Mouse (Mus musculus): Measurements from ENCODE around the gene Fibin.
A peak's percentile ranks its signal among the peaks of the same experiment; 100 is the strongest.

Fibin gene

GRCm38 (mm10) chr2:110362432-110363283, at the start of gene Fibin:
Fibin (minus strand) TSS chr2:110363183.
- DNase-seq (ENCODE audit: low spot score in 2 of 2), result peak; percentile 15

DNA sequence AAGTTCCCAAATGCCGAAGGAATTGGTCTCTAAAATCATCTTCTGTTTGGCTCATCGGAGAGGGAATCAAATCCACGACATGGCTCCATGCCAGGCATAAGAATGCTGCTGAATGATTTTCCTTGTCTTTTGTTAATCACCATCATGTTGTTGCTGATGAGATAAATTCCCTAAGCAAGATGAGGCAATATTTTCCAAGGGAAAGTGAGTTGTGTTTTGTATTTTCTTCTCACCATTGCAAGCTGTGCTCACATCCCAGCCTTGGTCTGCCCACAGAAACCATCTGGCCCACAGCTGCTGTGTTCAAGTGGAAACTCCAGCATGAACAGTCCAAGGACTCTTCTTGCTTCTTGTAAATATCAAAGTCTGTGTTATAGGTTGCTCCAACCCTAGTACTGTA, 48.4 kb upstream of the Fibin start:
- peak; percentile 37 to 47 for DNase-seq (ENCODE audit: low spot score in 2 of 2)

- no peak for DNase-seq (ENCODE audit: low spot score in 2 of 2)
Observed at GRCm38 (mm10) chr2:110408757-110409156, 45.8 kb upstream of the Fibin start.

- no peak for DNase-seq (ENCODE audit: low spot score in 2 of 2)
Observed at GRCm38 (mm10) chr2:110392714-110393336, 29.8 kb upstream of the Fibin start.

DNA sequence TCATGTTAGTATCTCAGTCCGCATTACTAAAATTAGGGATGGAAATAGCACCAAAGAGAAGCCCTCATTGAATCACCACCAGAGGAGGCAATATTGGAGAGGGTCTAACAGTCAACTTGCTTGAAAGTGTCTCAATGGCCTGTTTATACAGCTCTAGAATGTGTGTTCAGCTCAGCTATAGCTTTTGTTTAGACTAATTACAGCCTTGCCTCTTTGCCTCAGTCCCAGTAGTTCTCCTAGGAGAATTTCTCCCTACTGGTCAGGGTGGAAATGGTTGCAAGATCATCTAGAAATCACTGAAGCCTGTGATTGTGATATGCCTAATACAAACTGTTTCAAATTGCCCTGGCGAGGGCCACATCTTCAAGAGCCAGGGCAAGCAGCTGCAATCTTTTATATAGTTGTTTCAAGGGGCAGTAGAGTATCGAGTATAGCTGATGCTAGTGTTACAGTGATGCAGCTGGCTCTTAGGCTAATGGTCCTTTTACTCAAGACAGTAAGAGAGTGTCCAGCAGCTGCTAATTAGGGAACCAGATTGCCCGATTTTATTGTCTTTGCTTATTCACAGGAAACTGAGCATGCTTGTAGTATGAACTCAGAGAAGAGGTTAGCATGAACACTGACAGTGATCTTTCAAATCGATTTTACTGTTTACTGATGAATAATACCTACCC, 27.9 kb upstream of the Fibin start:
- DNase-seq (ENCODE audit: low spot score in 2 of 2), result no peak

DNA sequence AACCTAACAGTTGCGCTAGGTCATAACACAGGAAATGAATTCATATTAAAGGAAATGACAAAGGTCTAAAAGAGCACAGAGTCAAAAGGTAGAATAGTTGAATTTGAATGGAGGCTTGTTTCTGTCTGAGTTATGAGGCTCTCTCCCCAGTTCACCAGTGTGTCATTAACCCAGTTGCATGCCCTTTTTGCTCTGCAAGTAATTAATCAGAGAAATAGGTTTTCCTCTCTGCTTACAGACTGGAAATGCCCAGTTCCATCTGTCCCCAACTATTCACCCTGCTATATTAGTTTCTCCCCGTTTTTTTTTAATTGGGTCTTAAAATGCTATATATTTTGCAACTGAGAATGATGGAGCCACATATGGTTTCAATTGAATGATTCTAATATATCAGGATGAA, 16.8 kb upstream of the Fibin start:
- DNase-seq (ENCODE audit: low spot score in 2 of 2), result no peak

- DNase-seq (ENCODE audit: low spot score in 2 of 2), result no peak
Observed at GRCm38 (mm10) chr2:110376660-110377059, 13.7 kb upstream of the Fibin start.

GRCm38 (mm10) chr2:110375475-110375874, 12.5 kb upstream of the Fibin start:
- no peak for DNase-seq (ENCODE audit: low spot score in 2 of 2)

- no peak for DNase-seq (ENCODE audit: low spot score in 2 of 2)
Observed at GRCm38 (mm10) chr2:110373186-110373585, 10.2 kb upstream of the Fibin start.

DNA sequence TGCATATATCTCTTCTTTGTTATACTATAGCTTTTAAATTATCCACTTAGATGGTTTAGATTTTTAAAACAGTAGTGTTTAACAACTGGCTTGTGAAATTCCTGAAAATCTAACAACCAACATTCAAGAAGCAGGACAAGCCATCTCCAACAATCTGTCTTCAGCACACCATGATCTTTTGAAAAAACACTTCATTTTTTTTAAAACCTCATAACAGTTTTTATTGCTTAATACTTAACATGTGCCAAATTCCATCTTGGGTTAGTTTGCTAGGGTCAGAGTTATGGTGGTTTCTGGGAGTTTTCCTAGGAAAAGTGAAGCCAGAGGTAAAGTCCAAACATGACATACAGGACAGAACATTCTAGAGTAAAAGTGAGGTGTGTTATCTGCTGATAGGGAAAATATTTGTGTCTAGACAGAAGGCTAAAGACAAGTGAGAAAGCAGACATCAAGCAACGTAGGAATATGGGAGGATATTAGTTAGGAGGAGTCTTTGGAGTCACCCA, 4.5 kb upstream of the Fibin start:
- no peak for DNase-seq (ENCODE audit: low spot score in 2 of 2)

DNA sequence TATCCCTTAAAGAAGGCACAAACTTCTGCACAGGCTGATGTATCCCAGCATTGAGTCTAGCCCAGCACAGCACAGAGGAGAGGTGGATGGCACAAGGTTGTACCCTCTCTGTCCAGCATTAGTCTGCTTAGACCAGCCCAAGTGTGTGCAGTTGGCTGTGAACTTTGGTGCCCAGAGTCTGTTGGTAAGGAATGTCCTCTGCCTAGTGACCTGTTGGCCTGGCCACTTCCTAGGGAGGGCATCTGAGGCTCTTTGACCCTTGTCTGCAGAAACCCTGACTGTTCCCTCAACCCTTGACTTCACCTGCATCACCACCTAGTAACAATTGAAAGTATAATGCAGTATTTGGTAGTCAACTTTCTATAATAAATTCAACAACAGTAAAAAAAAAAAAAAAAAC, 2.4 kb upstream of the Fibin start:
- no peak for DNase-seq (ENCODE audit: low spot score in 2 of 2)

- DNase-seq (ENCODE audit: low spot score in 2 of 2), result no peak
Observed at GRCm38 (mm10) chr2:110363855-110364254, 872 bp upstream of the Fibin start.

DNA sequence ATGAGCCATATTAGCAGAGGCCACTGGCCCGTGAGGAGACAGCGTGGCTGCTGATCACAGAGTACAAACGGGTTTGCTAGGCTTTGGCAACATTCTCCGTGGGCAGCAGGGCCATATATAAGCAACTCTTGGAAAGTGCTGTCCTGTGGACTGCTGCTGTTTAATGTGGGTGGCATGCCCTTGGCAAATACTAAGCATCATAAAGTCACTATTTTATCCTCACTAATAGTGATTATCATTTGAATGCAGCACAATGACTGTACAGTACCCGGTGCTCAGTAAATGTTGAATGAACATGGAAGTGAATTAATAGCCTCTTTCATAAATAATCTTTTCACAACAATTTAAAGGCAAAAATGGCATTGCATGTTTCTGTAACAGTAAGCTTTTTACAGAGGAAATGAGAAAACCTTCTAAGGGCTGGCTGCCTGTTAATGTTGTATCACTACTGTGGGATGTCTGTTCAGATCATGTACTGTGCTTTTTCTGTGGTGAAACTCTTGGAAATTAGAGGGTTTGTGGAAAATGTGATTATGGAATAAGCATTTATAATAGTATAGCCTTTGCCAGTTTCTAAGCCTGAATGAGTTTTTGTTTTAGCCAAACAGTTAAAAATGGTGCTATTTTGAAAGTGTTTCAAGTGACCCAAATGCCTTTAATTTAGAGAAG, 9.5 kb downstream of the Fibin start:
- DNase-seq (ENCODE audit: low spot score in 2 of 2), result no peak

DNA sequence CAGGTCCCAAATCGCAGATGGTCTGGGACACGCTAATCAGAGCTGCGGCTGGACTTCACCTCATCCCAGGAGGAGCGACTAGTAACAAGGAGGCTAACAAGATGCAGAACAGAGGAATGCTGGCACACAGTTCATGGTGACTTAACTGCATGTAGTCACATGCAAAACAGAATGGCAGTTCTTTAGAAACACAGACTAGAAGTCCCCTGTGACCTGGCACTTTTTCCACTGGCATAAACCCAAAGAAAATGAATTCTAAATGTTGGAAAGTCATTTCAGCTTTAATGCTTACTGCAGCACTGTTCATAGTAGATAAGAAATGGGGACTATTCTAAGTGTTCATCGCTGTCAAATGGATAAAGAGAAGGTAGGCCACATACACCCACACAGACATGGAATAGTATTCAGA, 11.1 kb downstream of the Fibin start:
- no peak for DNase-seq (ENCODE audit: low spot score in 2 of 2)

DNA sequence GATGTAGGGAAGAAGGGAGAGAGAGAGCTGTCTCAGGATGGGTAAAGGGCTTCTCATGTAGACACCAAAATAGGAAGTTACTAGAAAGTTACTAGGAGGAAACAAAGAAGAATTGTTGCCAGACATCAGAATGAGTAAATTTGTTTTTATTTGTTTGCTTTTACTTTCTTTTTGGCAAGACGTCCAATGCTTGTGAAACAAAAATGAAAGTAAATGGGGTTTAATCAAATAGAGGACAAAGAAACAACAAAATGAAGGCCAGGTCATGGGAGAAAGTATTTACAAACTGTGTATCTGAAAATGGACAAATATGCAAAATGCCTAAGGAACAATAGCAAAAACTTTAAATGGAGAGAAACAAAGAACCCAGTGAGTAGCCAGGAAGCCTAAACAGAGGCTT, 11.6 kb downstream of the Fibin start:
- no peak for DNase-seq (ENCODE audit: low spot score in 2 of 2)

GRCm38 (mm10) chr2:110328953-110329352, 34.0 kb downstream of the Fibin start:
- no peak for DNase-seq (ENCODE audit: low spot score in 2 of 2)

DNA sequence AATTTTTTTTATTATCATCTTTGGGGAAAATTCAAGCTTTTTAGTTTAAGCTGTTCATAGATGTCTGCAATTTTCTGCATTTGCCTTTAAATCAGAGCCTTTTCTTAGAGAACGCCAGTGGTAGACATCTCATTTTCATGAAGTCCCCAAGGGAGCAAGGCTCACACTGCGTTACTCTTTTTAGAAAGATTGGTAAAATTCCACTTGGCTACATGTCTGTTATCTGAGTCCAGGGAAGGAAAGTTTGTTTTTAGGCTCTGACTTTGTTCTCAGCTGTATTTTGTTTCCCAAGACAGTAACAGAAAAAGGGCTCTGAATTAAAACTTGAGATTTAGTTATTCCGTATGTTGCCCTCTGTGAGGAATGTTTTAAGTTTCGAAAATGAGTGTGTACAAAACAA, 43.0 kb downstream of the Fibin start:
- no peak for DNase-seq (ENCODE audit: low spot score in 2 of 2)

DNA sequence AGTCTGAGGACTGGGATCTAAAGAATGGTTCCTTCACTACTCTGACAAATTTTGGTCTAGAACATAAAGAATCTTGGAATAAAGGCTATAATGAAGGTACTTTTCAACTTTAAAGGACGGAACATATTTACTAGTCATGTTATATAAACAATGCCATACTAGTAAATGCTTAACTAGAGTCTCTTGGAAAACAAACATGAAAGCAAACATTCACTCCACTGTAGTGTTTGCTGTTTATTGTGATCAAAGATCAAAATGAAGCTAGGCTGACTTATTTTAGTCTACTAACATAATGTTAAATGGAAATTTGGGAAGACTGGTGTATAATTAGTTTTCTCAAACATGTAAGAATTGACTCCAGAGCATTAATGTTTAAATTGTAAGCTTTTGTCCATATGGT, 43.7 kb downstream of the Fibin start:
- DNase-seq (ENCODE audit: low spot score in 2 of 2), result no peak

DNA sequence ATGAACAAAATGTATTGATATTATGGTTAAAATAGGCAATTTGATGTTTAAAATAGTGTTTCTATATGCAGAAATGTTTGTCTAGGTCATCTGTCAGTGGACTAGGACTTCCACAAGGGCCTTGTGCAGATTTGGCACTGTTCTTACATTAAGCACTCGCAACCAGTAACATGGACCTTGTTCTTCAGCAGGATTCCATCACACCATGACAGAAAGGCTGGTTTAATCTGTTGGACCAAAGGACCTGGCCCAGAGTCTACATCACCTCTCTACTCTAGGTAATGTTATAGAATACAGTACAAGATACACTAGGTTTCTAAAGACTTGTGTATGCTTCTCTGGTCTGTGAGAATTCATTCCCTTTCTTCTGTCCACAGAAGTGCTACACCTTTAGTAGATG, 44.3 kb downstream of the Fibin start:
- DNase-seq (ENCODE audit: low spot score in 2 of 2), result no peak

DNA sequence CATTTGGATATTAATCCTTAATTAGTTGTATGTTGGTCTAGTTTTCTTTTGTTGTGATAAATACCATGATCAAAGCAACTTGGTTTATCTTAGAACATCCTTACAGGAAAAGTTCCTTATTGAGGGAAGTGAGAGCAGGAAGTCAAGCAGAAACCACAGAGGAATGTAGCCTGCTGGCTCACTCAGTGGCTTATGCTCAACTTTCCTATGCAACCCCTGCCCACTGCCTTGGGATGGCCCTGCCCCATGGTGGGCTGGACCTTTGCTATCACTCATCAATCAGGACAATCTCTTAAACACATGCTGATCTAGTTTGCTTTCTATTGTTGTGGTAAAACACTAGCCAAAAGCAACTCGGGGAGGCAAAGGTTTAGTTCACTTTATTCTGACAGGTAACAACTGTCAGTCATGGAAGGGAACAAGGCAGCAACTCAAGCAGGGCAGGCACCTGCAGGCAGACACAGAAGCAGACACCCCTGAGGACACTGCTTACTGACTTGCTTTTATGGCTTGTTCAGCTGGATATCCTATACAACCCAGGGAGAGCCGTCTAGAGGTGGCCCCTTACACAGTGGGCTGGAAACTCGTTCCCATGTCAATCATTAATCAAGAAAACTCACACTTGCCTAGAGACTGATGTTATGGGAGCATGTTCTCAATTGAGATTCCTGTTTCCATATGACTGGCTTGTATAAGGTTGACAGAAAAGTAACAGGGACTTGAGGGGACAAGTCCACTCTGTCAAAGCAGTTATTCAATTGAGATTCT, 46.7 kb downstream of the Fibin start:
- DNase-seq (ENCODE audit: low spot score in 2 of 2), result no peak

- peak in 1 of 2 experiments; percentile 1 for DNase-seq (ENCODE audit: low spot score in 2 of 2)
Observed at GRCm38 (mm10) chr2:110314509-110315155, 48.4 kb downstream of the Fibin start, which contains the start of gene Bbox1. Bbox1 (minus strand) TSS chr2:110314560.
